Mouse (Mus musculus): ENCODE data around the gene Ogfod2. TPM values are rescaled to one million over a fixed set of nuclear protein-coding genes. Genes with fewer than 3 reads are reported as not detected.

Gene Ogfod2
- polyA plus RNA-seq, 1 experiment: 35.5 TPM

GRCm38 (mm10) chr5:124134261-124134660, 22.2 kb downstream of the Ogfod2 start:
- Histone ChIP-seq H3K27me3 (ENCODE audit: control insufficient read depth, insufficient read depth, low read length) (no peaks in the 10 kb centered on the region), H3K4me1 (ENCODE audit: control insufficient read depth, insufficient read depth, insufficient read length) (no peaks in the 10 kb centered on the region), H3K4me3 (ENCODE audit: extremely low read depth, insufficient read depth, insufficient read length) (no peak overlapping the region), H3K36me3 (ENCODE audit: control insufficient read depth, insufficient read depth, low read length) (peaks cover 20% of the 10 kb centered on the region), H3K27ac (ENCODE audit: insufficient read depth, low read length) (no peak overlapping the region)
- WGBS: 80% methylated on average over 5 of the region's 5 CpGs
- TF ChIP-seq POLR2A (IDR thresholded peaks at IDR 0.05; ENCODE audit: low read depth, low read length) (no peak), CTCF (IDR thresholded peaks at IDR 0.05; ENCODE audit: extremely low read depth, insufficient read depth, insufficient read length, insufficient replicate concordance) (no peak)
- no peak for DNase-seq (ENCODE audit: low read depth in 1 of 2, low spot score in 2 of 2)

- H3K27ac ChIP-seq (ENCODE audit: insufficient read depth, low read length): no peak overlapping the region
- DNase-seq (ENCODE audit: low read depth in 1 of 2, low spot score in 2 of 2): no peak
- H3K4me1 ChIP-seq (ENCODE audit: control insufficient read depth, insufficient read depth, insufficient read length): no peaks in the 10 kb centered on the region
- H3K4me3 ChIP-seq (ENCODE audit: extremely low read depth, insufficient read depth, insufficient read length): no peak overlapping the region
- peaks cover 14% of the 10 kb centered on the region for H3K36me3 ChIP-seq (ENCODE audit: control insufficient read depth, insufficient read depth, low read length)
- TF ChIP-seq CTCF (IDR thresholded peaks at IDR 0.05; ENCODE audit: extremely low read depth, insufficient read depth, insufficient read length, insufficient replicate concordance) (no peak), POLR2A (IDR thresholded peaks at IDR 0.05; ENCODE audit: low read depth, low read length) (no peak)
- 82% methylated on average over 7 of the region's 7 CpGs for WGBS
- H3K27me3 ChIP-seq (ENCODE audit: control insufficient read depth, insufficient read depth, low read length): no peaks in the 10 kb centered on the region
Measured at GRCm38 (mm10) chr5:124138066-124138465, 26.0 kb downstream of the Ogfod2 start.

GRCm38 (mm10) chr5:124149028-124149427, 36.9 kb downstream of the Ogfod2 start:
- H3K4me1 ChIP-seq (ENCODE audit: control insufficient read depth, insufficient read depth, insufficient read length): no peaks in the 10 kb centered on the region
- 81% methylated on average over 5 of the region's 5 CpGs for WGBS
- H3K27ac ChIP-seq (ENCODE audit: insufficient read depth, low read length): no peak overlapping the region
- no peaks in the 10 kb centered on the region for H3K27me3 ChIP-seq (ENCODE audit: control insufficient read depth, insufficient read depth, low read length)
- H3K36me3 ChIP-seq (ENCODE audit: control insufficient read depth, insufficient read depth, low read length): no peaks in the 10 kb centered on the region; the same call in none of the 2 replicates
- TF ChIP-seq CTCF (IDR thresholded peaks at IDR 0.05; ENCODE audit: extremely low read depth, insufficient read depth, insufficient read length, insufficient replicate concordance) (no peak), POLR2A (IDR thresholded peaks at IDR 0.05; ENCODE audit: low read depth, low read length) (no peak)
- no peak for DNase-seq (ENCODE audit: low read depth in 1 of 2, low spot score in 2 of 2)
- no peak overlapping the region for H3K4me3 ChIP-seq (ENCODE audit: extremely low read depth, insufficient read depth, insufficient read length)

- no peaks in the 10 kb centered on the region; the same call in none of the 2 replicates for H3K36me3 ChIP-seq (ENCODE audit: control insufficient read depth, insufficient read depth, low read length)
Measured at GRCm38 (mm10) chr5:124150895-124151294, 38.8 kb downstream of the Ogfod2 start.

GRCm38 (mm10) chr5:124152734-124153133, 40.6 kb downstream of the Ogfod2 start:
- 93% methylated on average over 4 of the region's 4 CpGs for WGBS
- Histone ChIP-seq H3K36me3 (ENCODE audit: control insufficient read depth, insufficient read depth, low read length) (no peaks in the 10 kb centered on the region; the same call in none of the 2 replicates), H3K4me3 (ENCODE audit: extremely low read depth, insufficient read depth, insufficient read length) (no peak overlapping the region), H3K27me3 (ENCODE audit: control insufficient read depth, insufficient read depth, low read length) (no peaks in the 10 kb centered on the region), H3K27ac (ENCODE audit: insufficient read depth, low read length) (no peak overlapping the region), H3K4me1 (ENCODE audit: control insufficient read depth, insufficient read depth, insufficient read length) (no peaks in the 10 kb centered on the region)
- DNase-seq (ENCODE audit: low read depth in 1 of 2, low spot score in 2 of 2): no peak
- TF ChIP-seq CTCF (IDR thresholded peaks at IDR 0.05; ENCODE audit: extremely low read depth, insufficient read depth, insufficient read length, insufficient replicate concordance) (no peak), POLR2A (IDR thresholded peaks at IDR 0.05; ENCODE audit: low read depth, low read length) (no peak)

More at GRCm38 (mm10) chr5:124150895-124151294, 38.8 kb downstream of the Ogfod2 start:
- Histone ChIP-seq H3K4me3 (ENCODE audit: extremely low read depth, insufficient read depth, insufficient read length) (no peak overlapping the region), H3K27ac (ENCODE audit: insufficient read depth, low read length) (no peak overlapping the region), H3K4me1 (ENCODE audit: control insufficient read depth, insufficient read depth, insufficient read length) (no peaks in the 10 kb centered on the region), H3K27me3 (ENCODE audit: control insufficient read depth, insufficient read depth, low read length) (no peaks in the 10 kb centered on the region)
- no peak for DNase-seq (ENCODE audit: low read depth in 1 of 2, low spot score in 2 of 2)
- 95% methylated on average over 7 of the region's 7 CpGs for WGBS
- TF ChIP-seq CTCF (IDR thresholded peaks at IDR 0.05; ENCODE audit: extremely low read depth, insufficient read depth, insufficient read length, insufficient replicate concordance): no peak
- no peak for TF ChIP-seq POLR2A (IDR thresholded peaks at IDR 0.05; ENCODE audit: low read depth, low read length)

- WGBS: 88% methylated on average over 5 of the region's 5 CpGs
- no peak for DNase-seq (ENCODE audit: low read depth in 1 of 2, low spot score in 2 of 2)
- Histone ChIP-seq H3K36me3 (ENCODE audit: control insufficient read depth, insufficient read depth, low read length) (no peaks in the 10 kb centered on the region; the same call in 1 of the 2 replicates), H3K4me1 (ENCODE audit: control insufficient read depth, insufficient read depth, insufficient read length) (no peaks in the 10 kb centered on the region), H3K4me3 (ENCODE audit: extremely low read depth, insufficient read depth, insufficient read length) (no peak overlapping the region), H3K27ac (ENCODE audit: insufficient read depth, low read length) (no peak overlapping the region), H3K27me3 (ENCODE audit: control insufficient read depth, insufficient read depth, low read length) (no peaks in the 10 kb centered on the region)
- TF ChIP-seq POLR2A (IDR thresholded peaks at IDR 0.05; ENCODE audit: low read depth, low read length) (no peak), CTCF (IDR thresholded peaks at IDR 0.05; ENCODE audit: extremely low read depth, insufficient read depth, insufficient read length, insufficient replicate concordance) (no peak)
Measured at GRCm38 (mm10) chr5:124155943-124156342, 43.8 kb downstream of the Ogfod2 start.

GRCm38 (mm10) chr5:124158305-124158704, 46.2 kb downstream of the Ogfod2 start:
- 87% methylated on average over 4 of the region's 4 CpGs for WGBS
- no peak for DNase-seq (ENCODE audit: low read depth in 1 of 2, low spot score in 2 of 2)
- Histone ChIP-seq H3K36me3 (ENCODE audit: control insufficient read depth, insufficient read depth, low read length) (no peaks in the 10 kb centered on the region), H3K4me3 (ENCODE audit: extremely low read depth, insufficient read depth, insufficient read length) (no peak overlapping the region), H3K27ac (ENCODE audit: insufficient read depth, low read length) (no peak overlapping the region), H3K4me1 (ENCODE audit: control insufficient read depth, insufficient read depth, insufficient read length) (no peaks in the 10 kb centered on the region), H3K27me3 (ENCODE audit: control insufficient read depth, insufficient read depth, low read length) (no peaks in the 10 kb centered on the region)
- TF ChIP-seq POLR2A (IDR thresholded peaks at IDR 0.05; ENCODE audit: low read depth, low read length): no peak

Measured in spleen, adult 2 months (tissue).